Mouse (Mus musculus) embryonic stem cell, embryonic (primary cell): ENCODE results near the gene Cttnbp2.

ENCODE experiments used
- CTCF ChIA-PET, 4 experiments: fragments of 300-600 bp in 2 of 4; fragments of 350-600 bp in 2 of 4; sonication (Branson Sonifier 250); formaldehyde crosslinking; loops; one replicate each; lab custom pipeline; 2022; ENCODE audit warnings: inconsistent platforms in 2 of 4; lab: Charles Lee
- POLR2A ChIA-PET, 4 experiments: fragments of 300-600 bp in 2 of 4; fragments of 350-600 bp in 2 of 4; sonication (Branson Sonifier 250); formaldehyde crosslinking; loops; one replicate each; lab custom pipeline; 2022; ENCODE audit warnings: antibody characterized with exemption in 4 of 4, inconsistent platforms in 1 of 4; lab: Charles Lee

Cttnbp2 gene

DNA sequence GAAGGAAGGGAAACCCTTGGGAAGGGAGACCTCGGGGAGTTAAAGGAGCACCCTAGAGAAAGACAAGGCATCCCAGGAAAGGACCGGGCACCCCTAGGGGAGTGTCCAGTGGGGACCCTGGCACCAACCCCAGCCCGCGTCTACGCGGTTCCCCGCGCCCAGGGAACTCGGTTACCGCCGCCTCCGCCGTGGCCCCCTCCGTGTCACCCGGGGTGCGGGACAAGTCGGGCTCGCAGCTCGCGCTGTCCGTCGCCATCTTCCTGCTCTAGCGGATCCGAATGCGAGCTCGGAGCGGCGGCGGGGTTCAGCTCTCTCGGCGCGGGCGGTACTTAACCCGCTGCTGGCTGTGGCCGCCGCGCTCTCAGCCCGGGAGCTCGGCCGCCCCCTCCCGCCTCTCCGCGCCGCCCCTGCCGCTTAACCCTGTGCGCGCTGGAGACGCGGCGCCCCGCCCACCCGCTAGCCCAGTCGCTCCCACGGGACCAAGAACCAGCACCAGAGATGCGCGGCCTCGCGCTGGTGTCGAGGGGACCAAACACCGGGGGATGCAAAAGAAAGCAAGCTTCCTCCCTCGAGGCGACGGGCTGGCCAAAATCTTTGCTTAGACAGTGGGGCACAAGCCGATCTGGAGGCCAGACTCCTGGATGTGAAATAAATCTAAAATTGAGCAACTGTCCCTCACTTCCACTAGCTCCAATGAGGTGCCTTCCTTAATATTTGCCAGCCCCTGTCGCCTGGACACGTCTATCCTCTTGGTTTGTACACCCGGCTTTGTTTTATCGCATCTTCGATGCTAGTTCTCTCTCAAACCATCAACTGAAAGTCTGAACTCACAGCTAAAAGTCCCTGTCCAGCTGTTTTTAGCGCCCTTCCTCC, at the start of gene Cttnbp2:
Cttnbp2 (minus strand) TSS at position 364 of the 873 bp plus-strand sequence.
- POLR2A ChIA-PET = interaction anchor here in 2 of 4 experiments (0.6 to 1.8 kb wide), 7 partner anchors 9 to 1673 kb away, joined by 3 to 6 read pairs (median 3); no protein-coding TSS in a partner anchor
- CTCF ChIA-PET = no interaction called here

DNA sequence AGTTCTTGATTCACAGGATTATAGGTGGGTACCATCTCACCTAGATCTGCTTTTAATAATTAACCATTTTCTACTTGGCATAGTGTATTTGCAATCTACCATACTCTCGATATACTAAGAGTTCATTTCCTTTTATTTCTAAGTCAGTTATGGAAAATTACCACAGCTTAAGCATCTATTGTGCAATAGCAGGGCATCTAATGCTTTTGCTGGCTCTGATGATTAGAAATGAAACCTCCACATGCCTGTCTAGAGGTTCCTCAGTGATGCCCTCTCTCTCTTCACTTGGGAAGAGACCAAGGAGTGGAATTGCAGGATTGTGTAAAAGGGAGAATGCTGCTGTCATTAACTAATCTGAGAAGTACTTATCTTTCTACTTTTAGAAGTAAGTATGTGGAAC, 44.4 kb upstream of the Cttnbp2 start:
- POLR2A ChIA-PET = no interaction called here
- CTCF ChIA-PET = no interaction called here

DNA sequence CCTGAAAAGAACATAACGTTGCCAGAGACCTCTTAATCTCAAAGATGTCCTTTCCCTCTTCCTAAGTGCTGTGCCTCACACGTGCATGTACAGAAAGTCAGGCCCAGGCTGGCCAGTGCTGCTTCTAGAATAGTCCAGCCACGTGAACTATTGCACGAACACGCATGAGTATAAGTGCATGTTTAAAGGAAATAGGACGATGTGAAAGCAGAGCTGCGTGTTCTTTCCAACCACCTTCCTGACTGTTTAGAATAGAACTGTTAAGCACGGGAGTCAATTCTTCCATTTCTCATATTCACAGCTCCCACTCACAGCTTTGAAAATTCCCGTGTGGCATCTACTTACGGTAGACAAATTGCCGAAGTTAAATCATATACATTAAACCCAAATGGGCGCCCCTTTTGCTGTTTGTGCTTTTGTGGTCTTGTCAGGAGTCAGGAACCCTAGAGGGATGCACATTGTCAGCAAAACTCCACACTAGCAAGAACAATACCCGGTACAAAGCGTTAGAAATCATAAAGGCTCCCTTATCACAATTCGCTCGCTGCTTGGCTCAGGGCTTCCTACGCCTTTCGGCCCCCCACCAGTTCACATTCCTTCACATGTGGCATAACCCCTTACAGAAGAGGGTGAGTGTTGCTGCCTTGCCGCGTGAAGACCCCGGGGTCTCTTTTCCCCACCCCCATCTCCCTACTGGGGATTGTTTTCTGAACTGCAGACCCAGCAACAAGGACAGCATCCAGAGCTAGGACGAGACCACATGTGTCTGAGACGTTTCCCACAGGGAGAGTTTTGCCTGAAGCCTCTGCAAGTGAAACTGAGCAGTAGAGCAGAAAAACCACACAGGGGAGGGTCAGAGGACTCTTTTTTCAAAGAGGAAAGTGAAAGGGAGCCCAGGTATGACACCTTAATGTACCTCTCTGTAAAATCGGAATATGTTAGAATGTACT, 33.1 kb upstream of the Cttnbp2 start:
- CTCF ChIA-PET = no interaction called here
- POLR2A ChIA-PET = no interaction called here

DNA sequence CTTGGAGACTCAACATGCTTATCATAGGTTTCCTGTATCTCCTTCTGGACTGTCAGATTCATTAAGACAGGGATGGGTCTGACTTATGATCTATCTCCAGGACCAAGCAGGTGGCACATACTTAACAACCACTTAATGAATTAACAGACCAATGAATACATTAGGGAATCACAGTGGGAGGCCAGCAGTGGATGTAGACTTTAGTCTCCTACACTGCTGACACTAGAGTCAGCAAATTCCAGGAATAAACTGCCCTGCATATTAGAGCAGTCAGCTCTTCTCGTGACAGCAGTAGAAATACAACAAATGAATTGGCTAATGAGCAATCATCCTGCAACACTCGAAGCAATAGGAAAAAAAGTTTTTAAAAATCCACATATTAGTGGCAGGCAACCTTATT, 29.2 kb upstream of the Cttnbp2 start:
- CTCF ChIA-PET = no interaction called here
- POLR2A ChIA-PET = no interaction called here

DNA sequence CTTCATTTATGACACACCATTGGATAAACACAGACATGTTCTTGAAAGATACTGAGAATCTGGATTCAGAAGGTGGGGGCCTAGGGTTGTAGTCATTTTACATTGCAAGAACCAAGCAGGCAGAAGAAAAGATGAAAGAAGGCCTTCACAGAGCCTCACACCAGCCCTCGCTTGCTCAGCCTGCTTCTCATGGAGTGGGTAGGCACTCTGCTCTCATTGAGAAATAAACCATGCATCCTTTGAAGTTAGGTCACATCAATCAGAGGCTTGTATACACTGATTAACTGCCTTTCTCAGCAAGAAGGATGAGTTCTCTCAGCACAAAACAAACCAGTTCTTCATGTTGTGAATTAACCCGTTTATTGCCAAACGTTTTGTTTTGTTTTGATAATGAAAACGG, 25.8 kb upstream of the Cttnbp2 start:
- POLR2A ChIA-PET = no interaction called here
- CTCF ChIA-PET = no interaction called here

DNA sequence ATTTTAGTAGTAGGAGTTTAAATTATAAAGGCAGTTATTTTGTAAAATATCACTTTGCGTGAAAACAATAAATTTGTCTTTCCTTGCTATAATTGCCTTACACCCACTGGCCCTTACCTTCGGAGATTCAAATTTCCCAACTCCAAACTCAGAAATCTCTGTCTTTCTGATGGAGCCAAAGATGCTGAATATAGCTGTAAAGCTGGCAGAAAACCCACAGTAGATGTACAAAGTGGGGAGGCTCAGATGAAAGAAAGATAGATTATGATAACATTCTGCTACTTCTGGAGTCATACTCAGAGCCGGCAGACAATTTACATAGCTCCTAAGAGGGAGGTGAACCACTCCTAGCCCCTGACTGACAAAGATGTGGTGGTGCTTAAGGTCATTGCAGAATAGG, 15.8 kb upstream of the Cttnbp2 start:
- CTCF ChIA-PET = no interaction called here
- POLR2A ChIA-PET = interaction anchor here in 1 of 4 experiments (1.5 kb wide), 1 partner anchor 15 kb away, joined by 6 read pairs; the partner anchor contains the start of gene Cttnbp2

DNA sequence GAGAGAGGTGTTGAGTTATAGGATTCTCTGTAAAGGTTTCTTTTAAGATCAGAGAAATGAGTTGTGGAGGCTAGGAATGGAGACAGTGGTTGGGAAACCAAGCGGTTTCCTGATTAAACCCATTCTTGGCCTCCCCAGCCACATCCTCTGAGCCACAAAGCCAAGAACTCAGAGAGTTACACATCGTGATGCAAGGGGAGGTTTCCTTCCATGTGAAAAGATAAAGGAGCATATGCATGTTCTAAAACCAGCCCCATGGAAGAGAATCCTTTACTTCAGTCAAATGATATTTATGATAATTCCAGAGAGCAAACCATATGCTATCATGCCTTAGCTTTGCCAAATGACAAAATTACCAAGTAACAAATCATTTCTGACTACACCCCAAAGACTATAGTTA, 3.0 kb upstream of the Cttnbp2 start:
- ChIA-PET POLR2A (no interaction called here), CTCF (no interaction called here)

DNA sequence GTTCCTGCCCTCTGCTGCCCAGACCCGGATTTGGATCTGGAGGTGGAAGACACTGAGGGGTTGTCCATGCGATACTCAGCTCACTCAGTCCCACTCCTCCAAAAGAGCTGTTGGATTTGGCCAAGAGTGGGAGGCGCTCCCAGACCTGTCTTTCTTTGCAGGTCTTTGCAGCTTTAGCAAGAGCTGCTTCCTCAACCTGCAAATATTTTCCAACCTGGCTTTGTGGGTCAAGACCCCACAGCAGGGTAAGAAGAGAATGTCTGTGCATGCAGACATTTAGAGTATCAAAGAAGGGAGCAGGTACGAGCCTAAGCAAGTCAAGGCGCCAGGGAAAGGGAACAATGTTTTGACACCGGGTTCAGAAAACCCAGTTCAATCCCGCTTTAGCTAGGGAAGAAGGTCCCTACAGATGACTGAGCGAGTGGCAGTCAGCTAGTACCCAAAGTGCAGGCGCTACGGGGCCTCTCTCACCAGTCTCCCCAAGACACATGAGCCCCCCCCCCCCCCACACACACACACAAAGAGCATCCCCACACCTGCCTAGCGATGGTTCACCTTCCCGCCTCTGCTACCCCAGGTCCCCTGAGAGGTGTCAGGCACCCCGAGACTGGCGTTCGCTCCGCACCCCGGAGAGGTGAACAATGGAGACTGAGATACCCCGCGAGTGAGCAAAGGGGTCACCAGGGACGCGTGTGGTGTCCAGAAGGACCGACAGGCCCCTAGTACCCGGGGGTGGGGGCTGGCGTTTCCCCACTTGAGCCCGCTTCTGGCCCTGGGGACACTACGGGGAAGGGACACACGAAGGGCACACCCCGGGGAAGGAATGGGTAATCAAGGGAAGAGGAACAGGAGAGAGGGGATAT, 801 bp downstream of the Cttnbp2 start:
- CTCF ChIA-PET = interaction anchor here in 3 of 4 experiments (0.6 kb wide), 5 partner anchors 39 to 296 kb away, joined by 3 read pairs; no protein-coding TSS in a partner anchor

DNA sequence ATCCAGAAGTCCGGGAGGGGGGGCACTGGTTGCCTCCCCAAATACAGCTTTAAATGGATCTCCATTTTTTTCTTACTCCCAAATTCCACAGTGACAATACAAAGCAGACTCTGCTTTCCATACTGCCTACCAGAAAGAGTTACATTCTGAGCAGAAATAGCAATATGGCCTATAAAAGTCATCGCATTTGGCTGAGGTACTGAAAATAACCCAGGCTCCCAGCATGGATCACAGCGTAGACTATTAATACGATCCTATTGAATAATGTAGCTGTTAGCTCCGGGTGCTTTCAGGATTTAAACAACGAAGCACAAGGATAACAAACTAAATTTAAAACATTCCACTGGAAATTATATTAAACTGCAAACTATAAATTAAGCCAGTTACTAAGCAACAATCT, 2.8 kb downstream of the Cttnbp2 start:
- POLR2A ChIA-PET = no interaction called here
- CTCF ChIA-PET = no interaction called here

More for the DNA sequence above, 801 bp downstream of the Cttnbp2 start:
- POLR2A ChIA-PET = interaction anchor here in 2 of 4 experiments (0.6 to 1.8 kb wide), 7 partner anchors 10 to 189 kb away, joined by 3 to 6 read pairs (median 3); no protein-coding TSS in a partner anchor

DNA sequence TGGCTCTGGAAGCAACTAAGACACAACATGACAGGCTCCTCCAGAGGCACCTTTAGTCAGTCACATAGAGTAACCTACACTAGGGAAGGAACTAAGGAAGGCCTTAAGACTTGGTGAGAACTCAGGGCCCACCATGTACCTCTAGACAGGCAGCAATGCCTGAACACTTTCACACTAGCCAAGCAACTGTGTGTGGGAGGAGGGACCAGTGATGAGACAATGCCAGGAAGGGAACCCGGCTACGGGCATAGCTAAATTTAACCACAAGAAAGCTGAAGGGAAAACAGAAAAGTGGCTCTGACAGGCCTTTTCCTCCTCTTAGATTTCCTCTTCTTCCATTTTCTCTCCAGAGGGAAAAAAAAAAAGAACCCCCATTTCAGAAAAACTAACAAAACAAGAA, 6.6 kb downstream of the Cttnbp2 start:
- CTCF ChIA-PET = no interaction called here
- POLR2A ChIA-PET = interaction anchor here in 1 of 4 experiments (0.7 kb wide), 1 partner anchor 9 kb away, joined by 3 read pairs; no protein-coding TSS in a partner anchor

DNA sequence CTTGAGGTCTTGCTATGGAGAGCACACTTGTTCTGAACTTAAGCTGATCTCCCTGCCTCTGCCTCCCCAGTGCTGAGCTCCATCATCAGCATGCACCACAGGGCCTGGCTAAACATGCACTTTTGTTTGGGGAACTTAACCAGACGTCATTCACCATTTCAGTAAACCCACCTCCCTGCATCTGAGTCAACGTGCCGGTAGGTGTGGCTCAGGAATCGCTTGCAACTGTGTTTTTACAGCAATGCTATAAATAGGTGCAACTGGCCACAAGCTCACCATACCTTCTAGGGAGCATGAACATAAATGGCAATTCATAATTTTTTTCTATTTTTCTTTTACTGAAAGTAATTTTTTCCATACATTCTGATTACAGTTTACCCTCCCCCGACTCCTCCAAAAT, 14.8 kb downstream of the Cttnbp2 start:
- ChIA-PET CTCF (no interaction called here), POLR2A (interaction anchor here in 1 of 4 experiments (1.3 to 1.6 kb wide), 2 partner anchors 10 to 597 kb away, joined by 3 to 6 read pairs; no protein-coding TSS in a partner anchor)

DNA sequence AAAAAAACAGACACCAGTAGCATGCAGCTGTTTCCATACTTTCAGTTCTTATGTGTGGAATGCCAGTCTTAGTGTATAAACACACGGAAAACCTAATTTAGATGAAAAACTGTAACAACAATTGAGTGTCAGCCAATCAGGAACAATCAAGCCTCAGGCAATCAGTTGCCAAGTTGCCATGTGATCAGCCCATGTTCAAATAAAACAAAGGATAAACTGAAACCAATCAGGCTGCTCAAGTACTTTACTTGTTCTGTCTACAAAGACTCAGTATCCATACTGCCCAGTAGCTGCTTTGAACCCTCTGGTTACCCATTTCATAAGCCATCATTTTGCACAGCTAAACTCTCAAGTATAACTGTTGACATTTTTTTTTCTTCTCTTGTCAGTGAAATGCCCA, 21.7 kb downstream of the Cttnbp2 start:
- ChIA-PET CTCF (no interaction called here), POLR2A (no interaction called here)

DNA sequence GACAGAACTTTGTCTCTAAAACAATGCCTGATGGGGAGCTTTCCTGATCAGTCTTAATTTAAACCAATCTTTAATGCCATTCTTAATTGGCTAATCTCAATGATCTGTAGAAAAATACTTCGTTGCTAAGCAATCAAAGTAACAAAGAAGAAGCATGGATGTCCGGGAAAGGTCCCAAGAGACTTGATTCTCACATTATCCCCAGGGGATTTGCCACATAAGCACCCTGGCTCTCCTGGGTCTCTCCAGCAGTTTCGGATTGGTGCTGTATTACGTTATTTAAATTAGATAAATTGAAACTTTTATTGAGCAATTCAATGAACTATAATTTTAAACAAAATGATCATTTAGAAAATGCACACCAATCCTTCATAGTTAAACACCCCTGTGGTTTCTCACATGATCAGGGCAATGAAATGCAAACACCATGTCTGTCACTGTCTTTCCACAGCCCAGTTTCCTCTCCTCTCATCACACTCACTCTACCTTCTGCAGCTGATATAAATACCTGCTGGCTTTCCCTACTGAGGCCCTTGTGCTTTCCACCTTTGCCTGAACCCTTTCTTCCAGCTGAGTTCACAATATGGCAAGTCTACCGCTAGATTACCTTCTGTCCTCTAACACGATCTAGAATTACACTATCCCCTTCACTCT, 22.3 kb downstream of the Cttnbp2 start:
- ChIA-PET CTCF (no interaction called here), POLR2A (interaction anchor here in 1 of 4 experiments (0.6 kb wide), 1 partner anchor 12 kb away, joined by 6 read pairs; no protein-coding TSS in a partner anchor)

DNA sequence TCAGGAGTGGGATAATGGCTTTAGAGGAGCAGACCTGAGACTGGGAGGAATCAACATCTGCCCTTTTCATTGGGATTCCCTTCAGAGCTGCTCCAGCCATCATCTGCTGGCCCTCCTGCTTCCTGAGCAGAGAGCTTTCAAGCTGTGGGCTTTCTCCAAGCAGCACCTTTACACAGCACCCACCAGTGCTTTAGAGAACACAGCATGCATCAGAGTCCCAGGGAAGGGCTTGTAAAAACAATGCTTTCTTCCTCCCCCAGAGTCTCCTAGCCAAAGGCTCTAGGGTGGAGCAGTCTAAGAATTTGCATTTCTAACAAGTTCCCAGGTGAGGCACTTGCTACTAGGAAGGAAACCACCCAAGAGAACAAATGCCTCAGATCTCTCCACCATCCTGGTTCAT, 29.6 kb downstream of the Cttnbp2 start:
- ChIA-PET CTCF (no interaction called here), POLR2A (interaction anchor here in 1 of 4 experiments (1.0 to 1.3 kb wide), 2 partner anchors 16 to 82 kb away, joined by 3 to 4 read pairs; no protein-coding TSS in a partner anchor)

DNA sequence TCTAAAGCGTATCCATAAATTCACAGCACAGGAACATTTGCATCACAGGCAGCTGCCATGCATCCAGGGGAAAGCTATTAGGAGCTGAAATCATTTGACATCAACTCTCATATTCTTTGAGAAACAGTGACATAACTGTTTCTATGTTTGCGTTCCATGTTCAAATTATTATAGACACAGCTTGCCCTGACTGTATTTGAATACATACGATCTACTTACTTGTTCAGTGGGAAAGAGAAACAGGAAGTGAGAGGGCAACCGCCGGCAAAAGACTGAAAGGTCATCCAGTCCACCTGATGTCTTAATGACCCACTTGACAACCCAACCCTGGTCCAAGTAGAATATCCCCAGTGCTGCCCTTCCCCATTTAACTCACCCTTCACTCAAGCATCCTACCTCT, 30.6 kb downstream of the Cttnbp2 start:
- ChIA-PET CTCF (no interaction called here), POLR2A (interaction anchor here in 1 of 4 experiments (1.3 kb wide), 1 partner anchor 81 kb away, joined by 3 read pairs; no protein-coding TSS in a partner anchor)

DNA sequence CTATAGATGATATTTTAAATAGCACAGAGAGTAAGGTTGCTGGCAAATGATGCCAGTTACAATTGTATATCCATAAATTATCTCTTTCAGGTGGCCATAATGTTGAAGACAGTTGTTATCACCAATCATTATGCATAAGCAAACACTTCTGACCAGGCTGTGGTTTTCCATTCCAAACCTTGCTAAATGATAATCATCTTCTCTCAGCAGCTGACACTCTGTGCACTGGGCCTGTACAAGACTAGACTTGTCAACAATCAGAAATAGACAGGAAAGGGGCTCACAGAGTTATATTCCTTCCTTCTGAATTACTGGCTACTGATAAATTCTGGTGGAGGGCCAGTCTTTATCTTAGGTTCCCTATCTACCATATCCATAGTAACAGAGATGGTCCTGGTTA, 32.1 kb downstream of the Cttnbp2 start:
- ChIA-PET CTCF (no interaction called here), POLR2A (no interaction called here)

DNA sequence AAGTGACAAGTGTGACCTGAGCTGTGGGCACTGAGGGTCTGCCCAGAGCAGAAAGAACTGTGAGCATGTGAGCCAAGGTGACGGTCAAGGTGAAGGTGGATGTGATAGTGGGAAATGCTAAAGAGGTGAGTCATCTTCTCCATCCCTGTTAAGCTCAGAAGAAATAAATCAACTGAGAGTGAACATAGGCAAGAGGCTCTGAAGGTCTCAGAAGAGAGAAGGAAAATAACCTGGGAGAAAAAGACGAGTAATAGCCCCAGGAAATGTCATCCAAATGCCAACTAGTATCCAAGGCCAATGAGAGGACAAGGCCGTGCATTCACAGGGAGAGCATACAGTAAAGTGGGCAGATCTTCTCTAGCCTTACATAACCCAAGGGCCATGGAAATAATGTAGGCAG, 32.9 kb downstream of the Cttnbp2 start:
- POLR2A ChIA-PET = interaction anchor here in 1 of 4 experiments (0.5 kb wide), 1 partner anchor 483 kb away, joined by 4 read pairs; no protein-coding TSS in a partner anchor
- CTCF ChIA-PET = no interaction called here
